Mouse (Mus musculus) adrenal gland, adult 18-20 months (tissue): ENCODE results near the gene Lyl1. TPM values are rescaled to one million over a fixed set of nuclear protein-coding genes. Genes with fewer than 3 reads are reported as not detected.

Experiments used
- DNase-seq, 2 experiments: peaks; one replicate each; pipeline ENCODE4 v3.0.0; 2021 to 2022; ENCODE audit warnings: low spot score in 2 of 2
- total RNA-seq, 2 experiments: library from RNA; stranded (reverse); gene quantifications; 1 replicate in 1 of 2; 2 replicates in 1 of 2; pipeline ENCODE4 v1.2.3; 2021

Gene Lyl1
- total RNA-seq, 2 experiments from 2014 or later = 2.7 to 2.8 TPM

- no peak for DNase-seq
Observed at GRCm38 (mm10) chr8:84718959-84719690, 17.9 kb downstream of the Lyl1 start.

GRCm38 (mm10) chr8:84722530-84722849 lies 21.2 kb downstream of the Lyl1 start:
- DNase-seq = no peak

DNA sequence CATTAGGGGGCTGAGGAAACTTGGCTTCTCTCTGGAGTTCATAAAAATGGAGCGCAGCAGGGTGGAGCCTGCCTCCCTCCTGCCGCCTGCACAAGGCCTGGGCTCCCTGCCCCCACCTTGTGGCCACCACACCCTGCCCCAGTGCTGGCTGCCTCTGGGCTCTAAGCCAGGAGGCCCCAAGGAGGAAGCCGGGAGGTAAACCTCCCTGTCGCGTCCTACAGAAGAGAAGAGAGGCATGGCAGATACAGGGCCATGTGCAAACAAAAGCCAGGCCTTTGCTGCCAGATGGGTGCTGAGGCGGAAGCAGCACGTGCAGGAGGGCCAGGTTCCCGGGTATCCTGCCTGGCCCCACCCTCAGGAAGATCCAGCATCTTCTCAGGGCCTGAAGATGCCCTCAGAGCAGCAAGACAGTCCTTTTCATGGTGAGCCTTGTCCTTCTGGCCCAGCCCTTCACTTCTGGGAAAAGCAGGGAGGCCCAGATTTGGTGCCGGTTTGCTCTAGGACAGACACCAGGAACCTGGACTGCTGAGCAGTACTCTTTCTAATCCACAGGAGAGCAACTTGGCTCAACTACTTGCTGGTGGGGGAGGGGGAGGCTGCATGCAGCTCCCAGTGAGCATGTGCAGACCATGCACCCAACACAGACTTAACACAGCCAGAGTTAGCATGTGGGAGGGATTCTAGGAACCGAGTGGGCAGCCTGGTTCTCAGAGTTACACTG lies 21.8 kb downstream of the Lyl1 start, which contains the start of gene G430095P16Rik:
TSS of gene G430095P16Rik (plus strand) at position 158 of the 721 bp plus-strand sequence.
- no peak for DNase-seq

DNA sequence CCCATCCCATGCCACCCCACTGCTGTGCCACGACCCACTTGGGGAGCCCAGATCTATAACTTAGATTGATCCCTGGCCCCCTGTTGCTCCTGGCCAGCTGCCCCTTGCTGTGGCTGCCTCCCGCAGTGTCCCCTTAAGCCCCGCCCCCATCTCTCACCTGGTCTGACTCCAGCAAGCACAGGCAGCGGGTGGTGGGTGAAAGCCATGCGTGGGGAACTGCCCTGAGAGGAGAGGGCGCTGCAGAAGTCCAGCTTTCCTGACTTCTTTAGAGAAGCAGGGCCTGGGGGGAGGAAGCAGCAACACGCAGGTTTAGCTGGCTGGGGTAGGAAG lies 22.3 kb downstream of the Lyl1 start:
- DNase-seq = no peak

DNA sequence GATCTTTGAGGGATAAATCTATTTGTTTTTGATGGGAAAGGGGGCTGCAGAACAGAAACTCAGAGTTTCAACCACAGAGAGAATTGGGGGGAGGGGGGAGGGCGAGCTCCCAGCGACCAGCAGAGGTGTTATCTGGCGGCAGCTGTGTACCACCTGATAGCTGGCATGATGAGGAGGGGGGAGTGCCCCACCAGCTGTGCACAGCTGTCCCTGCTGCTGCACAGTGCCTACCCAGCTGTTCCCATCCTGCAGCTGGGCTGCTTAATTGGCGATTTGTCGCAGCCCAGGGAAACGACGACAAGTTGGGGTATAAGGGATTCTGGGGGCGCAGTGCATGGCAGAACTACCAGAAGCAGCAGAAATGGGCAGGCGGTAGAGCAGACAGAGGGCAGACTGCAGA lies 23.4 kb downstream of the Lyl1 start:
- no peak for DNase-seq

- no peak for DNase-seq
Observed at GRCm38 (mm10) chr8:84725246-84725940, 24.1 kb downstream of the Lyl1 start.

- DNase-seq = no peak
Observed at GRCm38 (mm10) chr8:84725941-84726259, 24.6 kb downstream of the Lyl1 start.

DNA sequence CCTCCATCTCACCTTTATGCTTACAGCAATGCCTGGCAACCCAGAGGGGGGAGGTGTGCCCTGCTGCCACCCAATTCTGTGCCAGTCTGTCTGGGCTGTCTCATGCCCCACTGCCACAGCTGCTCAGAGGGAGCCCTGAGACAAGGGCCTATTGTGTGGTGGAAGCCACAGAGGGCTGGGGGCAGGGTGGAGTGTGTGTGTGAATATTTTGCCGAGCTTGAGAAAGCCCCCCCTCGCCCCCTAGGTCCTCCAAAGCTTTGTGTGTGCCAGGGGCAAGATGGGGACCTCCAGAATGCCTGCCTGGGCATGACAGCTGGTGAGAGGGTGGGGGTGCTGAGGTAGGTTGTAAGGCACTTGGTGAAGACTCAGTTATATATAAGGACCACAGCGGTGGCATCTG lies 27.2 kb downstream of the Lyl1 start:
- DNase-seq = no peak

- DNase-seq = no peak
Observed at GRCm38 (mm10) chr8:84729921-84730362, 28.7 kb downstream of the Lyl1 start.

GRCm38 (mm10) chr8:84730541-84731370 lies 29.5 kb downstream of the Lyl1 start:
- no peak for DNase-seq

DNA sequence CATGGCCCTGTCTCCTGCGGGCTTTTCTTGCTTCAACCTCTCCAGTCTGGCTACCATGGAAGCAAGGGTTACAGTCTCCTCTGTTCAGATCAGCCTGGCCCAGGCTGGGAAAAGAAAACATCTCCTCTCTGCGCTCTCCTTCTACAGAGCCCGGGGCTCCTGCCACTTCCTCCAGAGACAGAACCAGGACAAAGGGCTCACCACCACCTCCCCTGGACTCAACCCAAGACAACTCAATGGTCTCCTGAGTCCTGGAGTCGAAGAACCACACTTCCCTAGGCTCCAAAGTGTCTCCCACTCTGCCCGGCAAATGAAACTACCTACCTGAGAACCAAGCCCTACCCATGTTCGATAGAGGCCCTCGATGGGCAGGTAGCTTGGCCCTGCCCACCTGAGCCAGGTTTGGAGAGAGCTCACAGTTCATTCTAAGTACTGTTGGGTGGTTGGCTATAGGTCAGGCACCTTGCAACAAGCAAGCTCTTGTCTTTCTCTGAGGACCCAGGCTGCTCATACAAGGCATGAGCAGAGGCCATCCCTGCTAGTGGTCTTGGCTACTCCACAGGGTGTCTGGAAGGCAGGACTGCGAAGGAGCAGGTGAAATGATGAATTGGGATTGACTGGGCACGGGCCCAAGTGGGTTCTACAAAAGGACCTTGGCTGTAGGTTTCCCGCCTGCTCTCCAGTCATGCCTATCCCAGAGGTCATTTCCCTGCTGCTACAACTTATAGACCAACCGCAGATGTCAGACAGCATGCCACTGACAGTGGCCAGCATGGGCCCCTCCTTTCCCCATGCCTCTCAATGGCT lies 30.3 kb downstream of the Lyl1 start:
- no peak for DNase-seq

GRCm38 (mm10) chr8:84732545-84732944 lies 31.3 kb downstream of the Lyl1 start:
- DNase-seq = no peak

DNA sequence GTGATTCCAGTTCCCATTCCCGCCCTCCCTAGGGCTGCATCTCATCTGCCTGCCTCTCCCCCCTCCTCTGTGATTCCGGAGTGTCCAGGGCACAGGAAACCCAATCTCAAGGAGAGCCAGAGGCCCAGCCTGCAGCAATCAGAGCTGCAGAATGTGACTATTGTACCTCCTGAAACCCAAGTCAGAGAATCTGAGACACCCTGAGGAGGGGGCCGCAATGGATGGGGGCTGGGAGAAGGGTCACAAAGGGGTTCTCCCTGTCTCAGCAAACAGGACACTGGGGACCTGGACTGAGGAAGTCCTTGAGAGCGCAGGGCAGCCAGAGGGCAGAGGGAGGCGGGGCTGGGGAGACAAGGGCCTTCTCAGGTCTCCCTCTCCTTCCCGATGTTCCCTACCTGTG lies 31.7 kb downstream of the Lyl1 start:
- no peak for DNase-seq

- no peak for DNase-seq
Observed at GRCm38 (mm10) chr8:84733959-84734358, 32.7 kb downstream of the Lyl1 start.

DNA sequence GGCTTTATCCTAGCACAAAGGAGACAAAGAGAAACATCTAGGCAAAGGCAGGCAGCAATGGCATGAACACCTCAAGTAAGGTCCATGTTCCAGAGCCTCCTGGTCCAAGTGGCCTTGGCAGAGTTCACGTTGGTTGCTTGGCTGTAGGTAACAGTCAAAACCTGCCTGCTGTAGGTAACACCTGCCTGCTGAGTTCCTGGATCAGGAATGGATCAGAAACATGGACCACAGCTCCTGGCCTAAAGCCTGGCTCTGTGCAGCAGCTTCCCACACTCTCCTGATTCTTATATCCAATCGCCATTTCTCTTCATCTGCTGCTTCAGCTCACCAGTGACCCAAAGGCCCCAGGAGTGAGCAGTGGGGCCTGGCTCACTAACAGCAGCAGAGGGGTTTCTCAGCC lies 33.4 kb downstream of the Lyl1 start:
- DNase-seq = no peak

DNA sequence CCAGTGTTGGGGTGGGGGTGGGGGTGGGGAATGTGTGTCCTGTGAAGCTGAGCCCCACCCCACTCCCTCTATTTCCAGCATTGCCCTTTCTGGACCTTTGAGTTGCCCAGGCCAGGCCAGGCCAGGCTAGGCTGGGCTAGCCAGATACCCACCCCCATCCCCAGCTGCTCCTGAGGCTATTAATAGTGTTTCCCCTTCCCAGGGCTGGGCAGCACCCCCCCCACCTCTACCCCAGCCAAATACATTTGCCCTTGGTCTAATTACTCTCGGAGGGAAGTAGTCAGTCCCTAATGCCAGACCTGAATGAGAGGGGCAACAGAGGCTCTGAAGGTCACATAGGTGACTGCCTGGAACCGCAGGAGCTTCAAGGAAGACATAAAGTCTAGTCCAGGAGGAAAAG lies 34.3 kb downstream of the Lyl1 start:
- DNase-seq = no peak

- DNase-seq = no peak
Observed at GRCm38 (mm10) chr8:84736521-84736920, 35.3 kb downstream of the Lyl1 start.

- DNase-seq = peak; percentile 63 to 74
Observed at GRCm38 (mm10) chr8:84737608-84738007, 36.4 kb downstream of the Lyl1 start.

- no peak for DNase-seq
Observed at GRCm38 (mm10) chr8:84738266-84738665, 37.0 kb downstream of the Lyl1 start.

GRCm38 (mm10) chr8:84738715-84739400 lies 37.6 kb downstream of the Lyl1 start:
- DNase-seq = no peak
